Mouse (Mus musculus): ENCODE measurements around the gene Prss42. TPM values are rescaled to one million over a fixed set of nuclear protein-coding genes. Genes with fewer than 3 reads are reported as not detected.

Gene Prss42
- polyA plus RNA-seq (2012; rRNA removed), result not detected in 2 replicates

DNA sequence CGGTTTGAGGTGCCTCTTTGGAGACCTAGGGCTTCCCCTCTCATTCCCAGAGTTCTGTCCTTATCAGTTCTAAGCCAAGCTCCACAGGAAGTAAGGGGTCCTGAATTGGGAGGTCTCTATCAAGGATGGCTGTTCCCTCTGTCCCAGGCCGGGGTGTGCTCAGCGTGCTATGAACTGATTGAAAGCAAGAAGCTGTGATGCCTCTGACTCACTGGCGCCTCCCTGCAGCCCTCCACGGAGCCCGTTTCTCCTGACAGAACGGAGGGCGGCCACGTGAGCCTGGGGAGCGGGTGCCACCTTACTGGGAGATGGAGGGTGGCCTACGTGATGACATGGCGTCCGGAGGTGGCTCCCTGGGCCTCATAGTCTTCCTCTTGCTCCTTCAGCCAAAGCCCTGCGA is at the start of gene Prss42:
Gene Prss42, plus strand, starts transcription at position 301 of the 400 bp plus-strand sequence.
- no peak for DNase-seq (ENCODE audit: low read depth in 1 of 2, low spot score in 2 of 2)
- Histone ChIP-seq H3K36me3 (ENCODE audit: control insufficient read depth, insufficient read depth, low read length) (no peaks in the 10 kb centered on the region), H3K27me3 (ENCODE audit: control insufficient read depth, insufficient read depth, low read length) (no peaks in the 10 kb centered on the region), H3K27ac (ENCODE audit: insufficient read depth, low read length) (no peak within 1 kb of the TSS), H3K4me1 (ENCODE audit: control insufficient read depth, insufficient read depth, insufficient read length) (no peaks in the 10 kb centered on the region), H3K4me3 (ENCODE audit: extremely low read depth, insufficient read depth, insufficient read length) (no peak within 1 kb of the TSS)
- TF ChIP-seq CTCF (IDR thresholded peaks at IDR 0.05; ENCODE audit: extremely low read depth, insufficient read depth, insufficient read length, insufficient replicate concordance) (no peak), POLR2A (IDR thresholded peaks at IDR 0.05; ENCODE audit: low read depth, low read length) (no peak)
- 91% methylated on average over 14 of the region's 14 CpGs for WGBS

DNA sequence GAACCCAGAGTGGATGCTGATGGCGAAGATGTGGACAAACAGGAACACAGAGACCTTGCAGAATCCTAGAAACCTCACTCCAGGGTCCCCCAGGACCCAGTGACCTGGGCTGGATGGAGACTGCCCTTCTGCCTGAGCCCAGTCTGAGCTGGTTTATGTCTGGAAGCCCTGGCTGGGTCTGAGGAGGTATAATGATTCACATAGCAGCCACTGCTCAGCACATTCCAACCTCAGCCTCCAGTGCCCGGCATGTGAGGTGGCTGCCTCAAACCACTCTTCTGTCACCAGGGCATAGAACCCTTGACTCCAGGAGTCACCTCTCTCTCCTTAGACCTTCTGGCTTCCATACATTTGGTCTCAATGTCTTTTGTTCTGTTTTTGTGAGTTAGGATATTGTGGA is 49.5 kb upstream of the Prss42 start:
- 82% methylated on average over 2 of the region's 2 CpGs for WGBS
- H3K4me3 ChIP-seq (ENCODE audit: extremely low read depth, insufficient read depth, insufficient read length), result no peak overlapping the region
- no peak overlapping the region for H3K27ac ChIP-seq (ENCODE audit: insufficient read depth, low read length)
- no peaks in the 10 kb centered on the region for H3K4me1 ChIP-seq (ENCODE audit: control insufficient read depth, insufficient read depth, insufficient read length)
- no peak for DNase-seq (ENCODE audit: low read depth in 1 of 2, low spot score in 2 of 2)
- peaks cover 6% of the 10 kb centered on the region for H3K27me3 ChIP-seq (ENCODE audit: control insufficient read depth, insufficient read depth, low read length)
- no peak for TF ChIP-seq CTCF (IDR thresholded peaks at IDR 0.05; ENCODE audit: extremely low read depth, insufficient read depth, insufficient read length, insufficient replicate concordance)
- no peak for TF ChIP-seq POLR2A (IDR thresholded peaks at IDR 0.05; ENCODE audit: low read depth, low read length)
- no peaks in the 10 kb centered on the region for H3K36me3 ChIP-seq (ENCODE audit: control insufficient read depth, insufficient read depth, low read length)

DNA sequence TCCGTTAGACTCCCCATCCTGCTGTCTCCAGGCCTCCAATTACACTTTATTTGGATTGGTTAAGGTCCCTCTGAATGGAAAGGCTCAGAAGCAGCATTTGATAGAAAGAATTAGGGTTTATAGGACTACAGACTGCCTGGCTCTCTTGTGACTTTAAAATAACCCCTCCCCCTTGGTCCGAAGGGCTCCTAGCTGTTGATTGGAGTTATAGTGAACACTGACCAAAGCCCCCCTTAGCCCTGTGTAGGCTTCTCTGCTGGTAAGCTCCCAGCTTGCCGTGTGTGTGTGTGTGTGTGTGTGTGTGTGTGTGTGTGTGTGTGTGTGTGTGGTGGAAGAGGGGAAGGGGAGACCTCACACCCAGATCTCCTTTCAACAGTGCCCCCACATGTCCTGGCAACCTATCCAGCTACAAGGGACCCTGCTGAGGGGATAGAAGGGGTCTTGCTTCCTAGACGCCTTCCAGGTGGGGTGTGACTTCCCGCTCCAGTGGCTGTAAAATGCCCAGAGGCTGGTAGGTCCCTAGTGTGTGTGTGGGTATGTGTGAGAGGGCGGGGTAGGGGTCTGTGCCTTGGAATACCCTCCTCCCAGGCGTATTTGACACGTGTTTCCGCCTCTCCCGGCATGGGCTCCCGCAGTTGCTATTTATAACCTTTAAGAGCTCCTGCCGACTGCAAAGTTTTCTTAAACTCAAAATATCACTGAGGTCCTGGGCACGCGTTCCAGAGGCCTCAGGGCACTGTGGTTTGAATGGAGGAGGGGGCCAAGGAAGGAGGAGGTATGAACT is 47.4 kb upstream of the Prss42 start:
- no peak for DNase-seq (ENCODE audit: low read depth in 1 of 2, low spot score in 2 of 2)
- Histone ChIP-seq H3K4me1 (ENCODE audit: control insufficient read depth, insufficient read depth, insufficient read length) (no peaks in the 10 kb centered on the region), H3K36me3 (ENCODE audit: control insufficient read depth, insufficient read depth, low read length) (no peaks in the 10 kb centered on the region), H3K27ac (ENCODE audit: insufficient read depth, low read length) (no peak overlapping the region), H3K4me3 (ENCODE audit: extremely low read depth, insufficient read depth, insufficient read length) (no peak overlapping the region), H3K27me3 (ENCODE audit: control insufficient read depth, insufficient read depth, low read length) (no peaks in the 10 kb centered on the region; the same call in 1 of the 2 replicates)
- WGBS, result 54% methylated on average over 14 of the region's 14 CpGs
- TF ChIP-seq CTCF (IDR thresholded peaks at IDR 0.05; ENCODE audit: extremely low read depth, insufficient read depth, insufficient read length, insufficient replicate concordance), result no peak
- no peak for TF ChIP-seq POLR2A (IDR thresholded peaks at IDR 0.05; ENCODE audit: low read depth, low read length)

DNA sequence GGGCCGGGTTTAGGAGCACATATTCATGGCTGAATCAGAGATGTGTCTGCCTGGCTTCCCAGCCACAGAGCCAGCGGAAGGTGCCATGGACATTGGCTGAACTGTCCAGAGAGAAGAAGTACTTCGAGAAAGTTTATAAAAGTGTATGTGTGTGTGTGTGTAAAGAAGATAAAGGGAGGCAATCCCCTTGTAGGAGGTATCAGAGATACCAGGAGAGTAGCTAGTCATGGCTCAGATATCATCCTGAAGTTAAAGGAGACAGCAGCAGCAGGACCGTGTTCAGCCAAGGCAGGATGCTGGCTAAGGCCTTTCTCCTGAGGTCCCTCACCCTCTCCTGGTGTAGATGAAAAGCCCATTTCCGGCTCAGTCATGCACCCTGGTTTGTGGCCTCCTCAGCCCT is 46.6 kb upstream of the Prss42 start:
- 69% methylated on average over 5 of the region's 5 CpGs for WGBS
- Histone ChIP-seq H3K4me1 (ENCODE audit: control insufficient read depth, insufficient read depth, insufficient read length) (no peaks in the 10 kb centered on the region), H3K4me3 (ENCODE audit: extremely low read depth, insufficient read depth, insufficient read length) (no peak overlapping the region), H3K36me3 (ENCODE audit: control insufficient read depth, insufficient read depth, low read length) (no peaks in the 10 kb centered on the region), H3K27ac (ENCODE audit: insufficient read depth, low read length) (no peak overlapping the region), H3K27me3 (ENCODE audit: control insufficient read depth, insufficient read depth, low read length) (no peaks in the 10 kb centered on the region)
- TF ChIP-seq CTCF (IDR thresholded peaks at IDR 0.05; ENCODE audit: extremely low read depth, insufficient read depth, insufficient read length, insufficient replicate concordance) (no peak), POLR2A (IDR thresholded peaks at IDR 0.05; ENCODE audit: low read depth, low read length) (no peak)
- no peak for DNase-seq (ENCODE audit: low read depth in 1 of 2, low spot score in 2 of 2)

DNA sequence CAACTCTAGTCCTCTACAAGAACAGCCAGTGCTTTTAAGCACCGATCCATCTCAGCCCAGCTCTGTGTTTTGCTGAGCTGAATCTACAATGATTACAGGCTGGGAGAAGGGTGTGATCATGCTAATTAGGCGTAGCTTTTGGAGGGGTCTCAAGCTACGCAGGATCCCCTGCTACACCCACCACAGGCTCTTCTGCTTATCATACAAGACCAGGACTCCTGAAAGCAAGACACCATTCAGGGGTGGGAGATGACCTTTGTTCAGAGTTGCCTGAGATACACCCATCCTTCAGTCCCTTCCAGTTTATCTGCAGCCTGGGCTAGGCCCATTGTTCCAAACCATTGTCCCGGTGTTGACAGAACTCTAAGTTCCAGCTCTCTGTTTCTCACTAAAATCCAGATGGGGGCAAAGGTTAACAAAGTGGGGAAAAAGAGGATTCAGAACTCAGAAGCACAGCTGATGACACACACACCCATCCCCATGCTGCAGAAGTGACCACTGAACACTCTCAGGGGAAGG is 45.0 kb upstream of the Prss42 start:
- H3K4me3 ChIP-seq (ENCODE audit: extremely low read depth, insufficient read depth, insufficient read length), result no peak overlapping the region
- no peak overlapping the region for H3K27ac ChIP-seq (ENCODE audit: insufficient read depth, low read length)
- DNase-seq (ENCODE audit: low read depth in 1 of 2, low spot score in 2 of 2), result no peak
- TF ChIP-seq POLR2A (IDR thresholded peaks at IDR 0.05; ENCODE audit: low read depth, low read length) (no peak), CTCF (IDR thresholded peaks at IDR 0.05; ENCODE audit: extremely low read depth, insufficient read depth, insufficient read length, insufficient replicate concordance) (no peak)
- 93% methylated on average over 4 of the region's 4 CpGs for WGBS
- H3K36me3 ChIP-seq (ENCODE audit: control insufficient read depth, insufficient read depth, low read length), result no peaks in the 10 kb centered on the region
- no peaks in the 10 kb centered on the region for H3K27me3 ChIP-seq (ENCODE audit: control insufficient read depth, insufficient read depth, low read length)
- H3K4me1 ChIP-seq (ENCODE audit: control insufficient read depth, insufficient read depth, insufficient read length), result no peaks in the 10 kb centered on the region

DNA sequence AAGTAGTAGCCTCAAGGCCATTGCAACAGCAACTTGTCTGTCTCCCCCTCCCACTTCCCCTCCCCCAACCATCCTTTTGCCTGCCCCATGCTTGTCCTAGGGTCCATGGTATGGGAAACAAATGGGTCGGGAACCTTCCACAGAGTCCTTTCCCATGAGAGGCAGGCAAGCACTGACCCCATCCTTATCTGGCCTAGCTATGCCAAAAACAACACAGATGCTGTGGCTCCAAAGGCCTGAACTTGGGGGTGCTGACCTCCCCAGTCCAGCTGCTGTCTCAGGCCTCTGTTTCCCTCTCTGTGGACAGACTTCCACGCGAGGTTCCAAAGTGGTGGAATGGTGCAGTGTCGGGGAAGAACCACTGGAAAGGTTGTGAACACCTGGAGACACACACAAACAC is 44.2 kb upstream of the Prss42 start:
- WGBS, result 87% methylated on average over 4 of the region's 4 CpGs
- Histone ChIP-seq H3K36me3 (ENCODE audit: control insufficient read depth, insufficient read depth, low read length) (no peaks in the 10 kb centered on the region), H3K27ac (ENCODE audit: insufficient read depth, low read length) (no peak overlapping the region), H3K27me3 (ENCODE audit: control insufficient read depth, insufficient read depth, low read length) (no peaks in the 10 kb centered on the region), H3K4me1 (ENCODE audit: control insufficient read depth, insufficient read depth, insufficient read length) (no peaks in the 10 kb centered on the region), H3K4me3 (ENCODE audit: extremely low read depth, insufficient read depth, insufficient read length) (no peak overlapping the region)
- TF ChIP-seq POLR2A (IDR thresholded peaks at IDR 0.05; ENCODE audit: low read depth, low read length) (no peak), CTCF (IDR thresholded peaks at IDR 0.05; ENCODE audit: extremely low read depth, insufficient read depth, insufficient read length, insufficient replicate concordance) (no peak)
- no peak for DNase-seq (ENCODE audit: low read depth in 1 of 2, low spot score in 2 of 2)

DNA sequence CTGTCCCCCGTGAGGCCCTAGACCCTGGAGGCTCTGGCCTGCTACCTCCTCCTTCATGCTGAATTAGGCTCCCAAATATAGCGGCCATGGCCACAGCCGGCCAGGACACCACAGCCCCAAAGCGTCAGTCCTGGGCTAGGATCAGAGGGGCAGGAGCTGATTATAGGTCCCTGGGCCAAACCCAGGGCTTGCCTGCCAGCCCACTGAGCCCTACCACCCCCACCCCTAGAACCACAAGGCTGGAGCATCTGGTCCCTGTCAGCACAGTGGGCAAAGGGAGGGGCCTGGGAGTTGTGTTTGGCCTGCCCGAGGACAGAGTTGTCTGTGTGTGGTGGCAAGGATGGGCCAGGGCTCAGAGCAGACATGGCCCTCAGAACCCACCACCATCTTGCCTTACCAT is 40.1 kb upstream of the Prss42 start:
- H3K36me3 ChIP-seq (ENCODE audit: control insufficient read depth, insufficient read depth, low read length), result no peaks in the 10 kb centered on the region
- H3K4me1 ChIP-seq (ENCODE audit: control insufficient read depth, insufficient read depth, insufficient read length), result no peaks in the 10 kb centered on the region
- no peak for TF ChIP-seq CTCF (IDR thresholded peaks at IDR 0.05; ENCODE audit: extremely low read depth, insufficient read depth, insufficient read length, insufficient replicate concordance)
- no peak for TF ChIP-seq POLR2A (IDR thresholded peaks at IDR 0.05; ENCODE audit: low read depth, low read length)
- DNase-seq (ENCODE audit: low read depth in 1 of 2, low spot score in 2 of 2), result no peak
- H3K27me3 ChIP-seq (ENCODE audit: control insufficient read depth, insufficient read depth, low read length), result no peaks in the 10 kb centered on the region
- 90% methylated on average over 5 of the region's 5 CpGs for WGBS
- H3K27ac ChIP-seq (ENCODE audit: insufficient read depth, low read length), result no peak overlapping the region
- no peak overlapping the region for H3K4me3 ChIP-seq (ENCODE audit: extremely low read depth, insufficient read depth, insufficient read length)

All from spleen, adult 2 months (tissue).